Mouse (Mus musculus) limb, embryonic 14.5 days (tissue): Measurements from ENCODE around the gene Krt5. TPM values are rescaled to one million over a fixed set of nuclear protein-coding genes. Genes with fewer than 3 reads are reported as not detected.

Source experiments
- ATAC-seq: fragments of 200-750 bp; cut with Nextera tagmentation; 2 replicates; pipeline ENCODE4 v1.8.0; 2017; ENCODE audit warnings: low read depth, moderate number of reproducible peaks, moderate TSS enrichment; ENCODE audit not compliant: low FRiP score
- DNase-seq: peaks from one replicate; pipeline ENCODE4 v3.0.0-alpha.2; 2015; ENCODE audit warnings: low spot score
- H3K27ac ChIP-seq: fragments of 300-500 bp; sonication (generic); replicated peaks from 2 replicates; pipeline ENCODE4 v1.5.1; 2014; ENCODE audit warnings: low read depth, mild to moderate bottlenecking, low read length, moderate library complexity, mixed read lengths
- H3K27me3 ChIP-seq: fragments of 300-500 bp; sonication (generic); 2 replicates; pipeline ENCODE4 v1.6.1; 2014; ENCODE audit warnings: low read length, mixed read lengths; ENCODE audit not compliant: control insufficient read depth, insufficient read depth
- H3K36me3 ChIP-seq: fragments of 300-500 bp; sonication (generic); 2 replicates; pipeline ENCODE4 v1.6.1; 2014; ENCODE audit warnings: mild to moderate bottlenecking, low read length, moderate library complexity, mixed read lengths; ENCODE audit not compliant: control insufficient read depth, insufficient read depth
- H3K4me1 ChIP-seq: fragments of 300-500 bp; sonication (generic); 2 replicates; pipeline ENCODE4 v1.6.1; 2014; ENCODE audit warnings: antibody characterized with exemption, low read length, mixed read lengths; ENCODE audit not compliant: control insufficient read depth, insufficient read depth
- H3K4me2 ChIP-seq: fragments of 300-500 bp; sonication (generic); replicated peaks from 2 replicates; pipeline ENCODE4 v1.6.1; 2014; ENCODE audit warnings: low read depth, mild to moderate bottlenecking, low read length, moderate library complexity; ENCODE audit not compliant: severe bottlenecking
- H3K4me3 ChIP-seq: fragments of 300-500 bp; sonication (generic); replicated peaks from 2 replicates; pipeline ENCODE4 v1.5.1; 2014; ENCODE audit warnings: low read length
- H3K9ac ChIP-seq: fragments of 300-500 bp; sonication (generic); 2 replicates; pipeline ENCODE4 v1.6.1; 2014; ENCODE audit warnings: mild to moderate bottlenecking, low read depth, low read length, moderate library complexity; ENCODE audit not compliant: severe bottlenecking
- H3K9me3 ChIP-seq: fragments of 300-500 bp; sonication (generic); 2 replicates; pipeline ENCODE4 v1.6.1; 2016; ENCODE audit warnings: low read length; ENCODE audit not compliant: control insufficient read depth
- POLR2A ChIP-seq: fragments of 200-500 bp; IDR thresholded peaks from 2 replicates; pipeline ENCODE4 v1.8.0; 2012; ENCODE audit warnings: inconsistent platforms, mild to moderate bottlenecking, moderate library complexity, borderline replicate concordance; ENCODE audit not compliant: insufficient read depth, insufficient read length; ENCODE audit errors: extremely low read depth
- WGBS: fragments of 180-500 bp; shearing (Covaris S2); extraction: QIAGEN DNeasy Blood & Tissue Kit; methylation state at CpG from one replicate; pipeline ENCODE4 v1.1.7; 2014; 5-methylcytosine and 5-hydroxymethylcytosine counted together
- polyA plus RNA-seq, 2 experiments: library from polyadenylated mRNA; depleted of rRNA in 1 of 2; stranded (reverse) in 1 of 2; unstranded in 1 of 2; fragments of >200 nt; fragmentation: Nextera tagmentation in 1 of 2; extraction: Ambion mirVana in 1 of 2; gene quantifications; 2 replicates each; pipeline versions ENCODE4 v1.2.1 to v1.2.3; 2012 to 2014

Gene Krt5
- polyA plus RNA-seq, 2 experiments = 215 to 422 TPM

GRCm38 (mm10) chr15:101714356-101714755 is 1.7 kb upstream of the Krt5 start:
- no peaks in the 10 kb centered on the region for H3K36me3 ChIP-seq
- WGBS = 83% methylated on average over 5 of the region's 5 CpGs
- H3K9ac ChIP-seq = no peak overlapping the region
- H3K4me1 ChIP-seq = no peaks in the 10 kb centered on the region
- no peak for TF ChIP-seq POLR2A
- ATAC-seq (no peak), DNase-seq (no peak)
- no peak overlapping the region; the same call in 1 of the 2 replicates for H3K27ac ChIP-seq
- no peak overlapping the region for H3K4me2 ChIP-seq
- no peak overlapping the region for H3K4me3 ChIP-seq
- H3K27me3 ChIP-seq = no peaks in the 10 kb centered on the region
- no peaks in the 10 kb centered on the region for H3K9me3 ChIP-seq

GRCm38 (mm10) chr15:101713731-101714130 is 1.0 kb upstream of the Krt5 start:
- Histone ChIP-seq H3K4me1 (no peaks in the 10 kb centered on the region), H3K9me3 (no peaks in the 10 kb centered on the region), H3K27ac (0 out of 2 replicates have a peak overlapping the region, but pooled peaks have one; percentile 9), H3K9ac (no peak overlapping the region), H3K4me2 (no peak overlapping the region), H3K36me3 (no peaks in the 10 kb centered on the region), H3K4me3 (no peak overlapping the region), H3K27me3 (no peaks in the 10 kb centered on the region)
- DNase-seq (peak; percentile 3), ATAC-seq (no peak)
- 52% methylated on average over 8 of the region's 8 CpGs for WGBS
- no peak for TF ChIP-seq POLR2A

- Histone ChIP-seq H3K9me3 (no peaks in the 10 kb centered on the region), H3K36me3 (no peaks in the 10 kb centered on the region), H3K27me3 (no peaks in the 10 kb centered on the region), H3K9ac (no peak overlapping the region), H3K4me2 (no peak overlapping the region), H3K4me1 (no peaks in the 10 kb centered on the region), H3K27ac (no peak overlapping the region), H3K4me3 (no peak overlapping the region)
- DNase-seq = no peak
- ATAC-seq = no peak
- no peak for TF ChIP-seq POLR2A
- 67% methylated on average over 11 of the region's 11 CpGs for WGBS
Measured at GRCm38 (mm10) chr15:101708683-101709082, 4.0 kb downstream of the Krt5 start.

GRCm38 (mm10) chr15:101707454-101707853 is 5.2 kb downstream of the Krt5 start:
- whole genome bisulfite sequencing = 90% methylated on average over 9 of the region's 9 CpGs
- H3K9me3 ChIP-seq = no peaks in the 10 kb centered on the region
- no peak overlapping the region for H3K27ac ChIP-seq
- H3K9ac ChIP-seq = no peak overlapping the region
- no peak for TF ChIP-seq POLR2A
- H3K4me1 ChIP-seq = no peaks in the 10 kb centered on the region
- DNase-seq (no peak), ATAC-seq (no peak)
- no peak overlapping the region for H3K4me3 ChIP-seq
- H3K36me3 ChIP-seq = no peaks in the 10 kb centered on the region
- no peak overlapping the region for H3K4me2 ChIP-seq
- no peaks in the 10 kb centered on the region for H3K27me3 ChIP-seq

- Histone ChIP-seq H3K4me2 (no peak overlapping the region), H3K4me3 (no peak overlapping the region), H3K27ac (no peak overlapping the region), H3K27me3 (no peaks in the 10 kb centered on the region), H3K9ac (no peak overlapping the region), H3K36me3 (no peaks in the 10 kb centered on the region), H3K4me1 (no peaks in the 10 kb centered on the region), H3K9me3 (no peaks in the 10 kb centered on the region)
- DNase-seq (no peak), ATAC-seq (no peak)
- TF ChIP-seq POLR2A = no peak
- 61% methylated on average over 4 of the region's 4 CpGs for WGBS
Measured at GRCm38 (mm10) chr15:101704066-101704465, 8.6 kb downstream of the Krt5 start.

DNA sequence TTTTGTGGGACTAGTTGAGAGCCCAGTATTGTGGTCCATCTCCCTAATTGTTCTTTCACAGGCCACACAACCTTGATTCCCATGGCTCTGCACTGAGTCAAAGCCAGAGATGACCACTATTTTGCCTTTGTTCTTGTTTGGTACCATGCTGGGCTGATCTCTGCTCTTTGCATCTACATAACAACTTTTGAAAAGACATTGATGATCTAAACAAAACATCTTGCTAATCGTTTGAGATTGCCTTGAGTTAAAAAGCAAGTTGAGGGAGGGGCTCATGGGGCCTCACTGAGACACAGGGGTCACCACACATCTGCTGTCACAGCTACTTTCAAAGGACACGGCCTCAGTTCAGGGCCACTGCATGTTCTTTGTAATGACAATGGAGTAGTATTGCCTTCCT is 10.3 kb downstream of the Krt5 start:
- no peaks in the 10 kb centered on the region for H3K9me3 ChIP-seq
- no peak overlapping the region for H3K4me3 ChIP-seq
- no peak overlapping the region for H3K4me2 ChIP-seq
- DNase-seq (no peak), ATAC-seq (no peak)
- no peak overlapping the region for H3K27ac ChIP-seq
- H3K27me3 ChIP-seq = no peaks in the 10 kb centered on the region
- no peak overlapping the region for H3K9ac ChIP-seq
- 51% methylated on average over 2 of the region's 2 CpGs for WGBS
- H3K36me3 ChIP-seq = no peaks in the 10 kb centered on the region
- H3K4me1 ChIP-seq = no peaks in the 10 kb centered on the region
- no peak for TF ChIP-seq POLR2A
